Mouse (Mus musculus) spleen, embryonic (tissue): ENCODE measurements around the gene Aqp12.

Experiments used
- CTCF ChIA-PET: fragments of 350-600 bp; sonication (Branson Sonifier 250); formaldehyde crosslinking; loops from one replicate; lab custom pipeline; 2022; lab: Charles Lee

The Aqp12 gene

DNA sequence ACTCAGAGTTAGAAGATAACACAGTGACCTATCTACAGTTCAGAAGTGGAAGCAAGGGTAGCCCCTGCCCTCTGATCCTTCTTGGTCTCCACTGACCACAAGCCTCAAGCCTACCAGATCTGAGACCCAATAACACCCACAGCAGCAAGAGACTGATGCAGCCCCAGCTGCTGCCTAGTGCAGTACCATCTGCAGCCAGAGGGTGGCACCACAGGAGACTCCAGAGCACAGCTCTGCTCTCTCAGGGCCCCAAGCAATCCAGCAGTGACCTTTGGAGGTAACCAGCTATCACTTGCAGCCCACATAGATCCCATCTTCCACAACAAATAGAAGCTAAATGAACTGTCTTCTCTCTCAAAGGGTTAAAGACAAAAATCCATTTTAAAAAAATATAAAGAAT is 8.3 kb downstream of the Aqp12 start:
- CTCF ChIA-PET: no interaction called here

DNA sequence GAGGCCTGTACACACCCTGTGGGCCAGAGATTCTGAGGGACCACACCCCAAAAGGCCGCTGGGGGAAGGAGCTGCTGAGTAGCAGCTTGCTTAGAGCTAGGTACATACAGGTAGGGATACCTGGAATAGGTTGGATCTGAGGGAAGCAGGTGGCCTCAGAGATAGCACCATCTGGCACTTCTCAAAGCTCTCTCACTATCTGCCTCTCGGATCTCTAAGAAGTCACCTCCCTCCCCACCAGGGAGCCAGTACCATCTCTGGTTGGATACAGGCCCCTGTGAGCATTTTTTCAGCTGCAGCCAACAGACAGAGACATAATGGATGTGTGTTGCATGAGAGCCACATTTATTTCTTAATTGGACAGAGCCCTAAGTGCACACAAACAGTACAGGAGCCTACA is 9.0 kb downstream of the Aqp12 start:
- CTCF ChIA-PET: interaction anchor here (0.7 kb wide), 1 partner anchor 80 kb away, joined by 4 read pairs; no protein-coding TSS in a partner anchor

DNA sequence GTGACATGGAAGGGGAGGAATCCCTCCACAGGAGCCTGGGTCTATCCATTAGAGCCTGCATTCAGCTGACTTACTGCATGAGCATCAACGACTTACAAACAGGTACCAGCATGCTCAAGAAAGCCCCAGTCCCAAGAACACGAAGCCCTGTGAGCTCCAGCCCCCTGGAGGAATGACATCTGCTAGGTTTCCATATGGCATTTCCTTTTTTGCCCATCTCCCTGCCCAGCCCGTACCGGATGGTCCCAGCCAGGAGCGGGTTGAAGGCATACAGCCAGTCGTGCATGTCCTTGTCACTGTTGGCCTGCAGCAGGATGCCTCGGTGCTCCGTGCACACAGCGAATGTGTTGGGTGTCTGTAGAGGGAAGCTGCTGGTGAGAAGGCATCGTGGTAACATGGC is 12.6 kb downstream of the Aqp12 start:
- CTCF ChIA-PET: no interaction called here

DNA sequence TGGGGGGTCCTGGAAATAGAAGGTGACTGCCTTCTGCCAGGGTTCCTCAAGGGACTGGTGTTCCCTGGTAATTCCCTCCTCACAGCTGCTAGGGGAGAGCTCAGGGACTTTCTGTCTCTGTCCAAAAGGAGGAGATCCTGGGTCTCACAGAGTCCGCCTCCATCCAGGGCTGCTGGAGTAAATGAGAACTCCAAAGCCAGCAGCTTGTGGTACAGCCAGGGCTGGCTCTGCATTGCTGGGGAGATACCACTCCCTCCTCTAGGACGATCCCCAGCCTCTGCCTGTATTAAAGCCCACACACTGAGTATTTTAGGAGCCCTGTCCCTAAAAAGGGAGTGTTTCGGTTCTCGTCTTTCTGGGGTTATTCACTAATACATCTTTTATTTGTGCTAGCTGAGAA is 14.5 kb downstream of the Aqp12 start:
- CTCF ChIA-PET: no interaction called here

DNA sequence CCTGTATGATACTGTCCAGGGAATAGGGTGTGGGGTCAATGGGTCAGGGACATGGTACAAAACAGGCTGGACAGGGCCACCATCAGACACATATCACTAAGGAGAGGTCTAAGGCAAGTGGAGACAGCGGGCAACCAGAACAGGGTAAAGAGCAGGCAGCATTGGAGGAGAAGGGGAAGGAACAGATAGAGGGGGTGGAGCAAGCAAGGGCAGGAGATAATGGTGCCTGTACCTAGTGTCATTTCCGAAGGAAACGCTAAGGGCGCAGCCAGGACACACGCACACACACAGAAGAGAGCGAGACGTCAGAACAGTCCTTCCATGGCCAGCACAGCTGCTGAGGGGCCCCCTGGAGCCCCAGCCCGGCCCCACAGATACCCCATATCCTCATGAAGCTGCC is 20.5 kb downstream of the Aqp12 start:
- CTCF ChIA-PET: no interaction called here

DNA sequence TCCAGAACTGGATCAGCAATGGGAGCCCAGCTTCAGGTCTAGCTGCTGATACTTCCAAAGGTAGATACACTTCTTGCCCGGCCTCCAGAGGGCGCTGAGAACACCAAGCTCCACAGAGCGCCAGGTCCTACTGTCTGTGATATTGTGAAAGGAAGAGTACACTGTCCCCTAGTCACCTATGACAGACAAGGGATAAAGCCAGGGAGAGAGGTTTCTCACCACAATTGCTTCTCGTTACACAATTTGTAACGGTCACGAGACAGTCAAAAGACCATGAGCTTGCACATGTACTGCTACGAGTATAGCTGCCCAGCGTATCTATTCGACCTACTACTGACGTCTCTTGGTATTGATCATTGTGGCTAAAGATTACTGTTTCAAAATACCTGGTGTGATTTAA is 23.3 kb downstream of the Aqp12 start:
- CTCF ChIA-PET: no interaction called here

DNA sequence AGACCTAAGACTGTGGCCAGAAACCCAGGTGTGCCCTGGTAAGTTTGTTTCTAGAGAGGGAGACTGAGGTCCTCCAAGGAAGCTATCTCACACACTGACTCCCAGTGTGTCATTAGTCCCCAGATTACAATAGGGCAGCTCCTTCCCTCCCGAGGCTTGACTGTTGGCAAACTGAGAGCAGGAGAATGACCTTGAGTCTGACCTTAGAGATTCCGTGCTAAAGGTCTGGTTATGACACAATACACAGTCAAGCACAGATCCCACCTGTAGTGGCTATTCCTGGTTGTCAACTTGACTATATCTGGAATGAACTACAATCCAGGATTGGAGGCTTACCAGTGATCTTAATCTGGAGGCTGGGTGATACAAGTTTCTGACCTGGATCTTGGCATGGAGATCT is 23.9 kb downstream of the Aqp12 start:
- CTCF ChIA-PET: no interaction called here

DNA sequence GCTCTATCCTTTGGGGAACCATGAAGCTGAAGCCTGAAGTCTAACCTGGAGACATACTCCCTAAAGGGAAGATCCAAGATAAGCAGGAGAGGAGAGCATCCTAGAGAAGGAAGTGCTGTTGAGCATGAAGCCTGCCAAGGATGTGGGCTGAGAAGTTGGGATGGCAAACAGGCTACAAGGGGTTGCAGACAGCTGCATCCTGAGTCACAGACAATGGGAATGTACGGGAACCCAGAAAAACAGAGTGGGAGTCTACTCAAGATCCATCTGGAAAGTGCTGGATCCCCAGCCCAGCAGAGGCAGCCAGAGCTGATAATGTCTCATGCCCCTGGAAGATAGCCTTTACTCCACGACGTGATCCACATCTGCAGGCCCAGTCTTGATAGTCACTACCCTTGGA is 25.1 kb downstream of the Aqp12 start:
- CTCF ChIA-PET: no interaction called here

DNA sequence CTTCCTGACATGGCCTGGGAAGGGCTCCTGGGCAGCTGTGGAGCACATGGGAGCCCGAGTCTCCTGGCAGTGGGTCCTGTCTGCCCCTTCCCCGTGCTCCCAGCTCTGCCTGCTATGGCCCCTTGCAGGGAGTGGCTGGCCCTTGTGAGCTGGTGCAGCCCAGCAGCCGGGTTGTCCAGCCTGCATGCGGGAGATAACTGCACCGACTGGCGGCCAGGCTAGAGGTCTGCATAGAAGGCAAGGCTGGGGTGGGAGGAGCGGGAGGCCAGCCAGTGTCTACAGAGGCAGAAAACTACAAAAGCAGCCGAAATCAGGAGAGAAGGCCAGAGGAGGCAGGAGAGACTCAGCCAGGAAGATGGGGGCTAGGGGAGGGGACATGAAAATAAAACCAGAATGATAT is 27.9 kb downstream of the Aqp12 start:
- CTCF ChIA-PET: no interaction called here

DNA sequence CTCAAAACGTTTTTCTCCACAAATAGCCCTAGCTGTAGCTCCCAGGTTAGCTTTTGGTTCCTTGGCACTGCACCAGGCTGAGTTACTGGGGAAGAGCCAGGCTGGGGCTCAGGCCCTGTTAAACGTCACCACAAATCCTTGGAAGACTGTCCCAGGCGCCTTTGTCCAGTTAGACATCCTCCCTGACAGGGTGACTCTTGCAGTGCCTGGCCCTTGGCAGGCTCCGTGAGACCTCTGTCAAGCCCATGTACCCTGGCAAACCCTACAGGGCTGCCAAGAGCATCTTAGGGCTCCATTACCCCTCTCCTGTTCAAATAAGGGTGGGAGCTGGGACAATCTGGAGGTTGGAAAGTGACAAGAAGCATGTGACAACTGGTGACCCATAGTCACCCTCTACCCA is 29.8 kb downstream of the Aqp12 start:
- CTCF ChIA-PET: no interaction called here

DNA sequence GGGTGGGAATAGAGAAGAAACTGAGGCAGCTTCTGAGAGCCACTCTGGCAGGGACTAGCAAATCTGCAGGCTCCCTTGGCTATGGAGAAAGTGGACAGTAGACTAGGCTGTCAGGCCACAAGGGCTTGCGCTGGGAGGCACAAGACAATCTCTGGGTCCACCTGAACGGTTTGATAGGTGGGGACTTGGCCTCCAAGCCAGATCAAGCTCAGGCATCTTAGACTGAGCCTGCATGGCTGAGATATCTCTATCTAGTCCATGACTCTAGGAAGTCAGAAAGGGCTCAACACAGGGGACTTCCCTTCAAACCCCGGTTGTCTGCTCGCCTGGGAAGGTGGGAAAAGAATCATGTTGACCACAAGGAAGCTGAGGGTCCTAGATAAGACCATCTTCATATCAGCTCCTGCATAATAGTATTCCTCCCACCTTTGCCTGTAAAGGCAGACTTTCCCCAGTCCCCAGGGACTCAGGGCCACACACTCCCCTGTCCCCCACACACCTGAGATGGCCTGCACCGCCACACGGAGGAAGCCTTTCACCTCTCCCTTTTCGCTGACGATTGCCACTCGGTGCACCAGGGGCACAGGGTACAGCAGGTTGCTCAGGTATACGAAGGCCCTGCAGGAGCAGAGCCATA is 40.1 kb downstream of the Aqp12 start:
- CTCF ChIA-PET: no interaction called here

DNA sequence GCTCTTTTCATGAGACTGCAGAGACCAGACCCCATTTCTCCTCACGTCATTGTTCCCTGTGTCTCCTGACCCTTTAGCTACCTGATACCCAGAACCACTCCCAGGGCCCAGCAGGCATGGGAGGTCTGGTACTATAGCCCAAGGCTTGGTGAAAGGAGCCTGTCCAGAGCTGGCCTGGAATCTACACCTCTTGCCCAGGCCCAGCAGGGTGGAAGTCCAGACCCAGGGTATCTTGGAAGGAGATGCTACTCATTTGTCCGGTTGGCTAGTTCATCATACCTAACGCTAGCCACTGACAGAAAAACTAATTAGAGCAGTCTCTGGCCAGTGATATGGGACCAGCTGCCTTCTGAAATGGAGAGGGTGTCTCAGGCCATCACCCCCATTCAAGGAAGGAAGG is 43.9 kb downstream of the Aqp12 start:
- CTCF ChIA-PET: no interaction called here

DNA sequence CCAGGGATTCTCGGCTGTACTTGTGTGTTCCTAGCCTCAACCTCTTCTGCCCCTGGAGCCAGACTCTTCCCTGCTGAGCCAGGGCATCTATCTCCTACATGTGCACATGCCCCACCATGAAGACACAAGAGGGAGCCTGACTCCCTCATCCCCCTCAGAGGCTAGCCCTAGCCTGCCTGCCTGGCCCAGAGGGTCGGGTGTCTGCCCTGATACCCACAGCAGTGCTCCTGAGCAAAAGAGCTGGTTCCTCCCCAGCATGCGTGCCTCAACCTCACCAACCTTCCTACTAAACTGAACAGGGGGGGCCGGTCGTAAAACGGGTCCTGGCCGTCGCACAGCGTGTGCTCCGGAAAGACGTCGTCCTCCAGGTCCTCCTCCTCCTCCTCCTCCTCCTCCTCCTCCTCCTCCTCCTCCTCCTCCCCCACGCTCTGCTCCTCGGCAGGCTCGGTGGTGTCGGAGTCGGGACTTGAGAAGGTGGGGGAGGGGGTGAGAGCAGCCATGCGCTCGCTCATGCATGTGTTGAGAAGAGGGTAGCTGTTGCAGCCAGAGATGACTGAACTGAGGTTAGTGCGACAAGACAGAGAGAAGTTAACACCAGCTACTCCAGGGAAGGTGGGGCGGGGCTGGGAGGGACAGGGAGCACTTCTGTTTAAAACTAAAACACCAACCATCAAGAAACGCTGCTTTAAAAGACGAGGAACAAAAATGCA is 45.1 kb downstream of the Aqp12 start:
- CTCF ChIA-PET: no interaction called here
